Mouse (Mus musculus): ENCODE measurements at regions not wholly inside any gene's neighbourhood (a gene's known extent, or its start where the extent isn't known, plus 50 kb on each side); places are given as distances from the start of the nearest gene placed in this dataset.

- Histone ChIP-seq H3K4me1 (replicated peaks; ENCODE audit: low read depth, low read length) (no peaks in the 10 kb centered on the region), H3K4me3 (replicated peaks; ENCODE audit: low read length) (no peak overlapping the region), H3K9me3 (ENCODE audit: low read length) (no peaks in the 10 kb centered on the region), H3K36me3 (ENCODE audit: insufficient read depth, low read length) (no peaks in the 10 kb centered on the region), H3K27me3 (ENCODE audit: insufficient read depth, low read length) (no peaks in the 10 kb centered on the region)
- TF ChIP-seq NANOG (IDR thresholded peaks at IDR 0.05; ENCODE audit: borderline replicate concordance, low read length) = no peak
- TF ChIP-seq POU5F1 (IDR thresholded peaks at IDR 0.05; ENCODE audit: borderline replicate concordance, low read length) = no peak
- TF ChIP-seq CTCF (conservative IDR thresholded peaks at IDR 0.05; ENCODE audit: low read length) = no peak
These were observed 354.7 kb upstream of the Pbx1 start for GRCm38 (mm10) chr1:168786731-168787130.

GRCm38 (mm10) chr1:168783851-168784250 lies 351.8 kb upstream of the Pbx1 start:
- TF ChIP-seq CTCF (conservative IDR thresholded peaks at IDR 0.05; ENCODE audit: low read length) (no peak), NANOG (IDR thresholded peaks at IDR 0.05; ENCODE audit: borderline replicate concordance, low read length) (no peak), POU5F1 (IDR thresholded peaks at IDR 0.05; ENCODE audit: borderline replicate concordance, low read length) (no peak)
- Histone ChIP-seq H3K9me3 (ENCODE audit: low read length) (no peaks in the 10 kb centered on the region), H3K27me3 (ENCODE audit: insufficient read depth, low read length) (no peaks in the 10 kb centered on the region), H3K4me1 (replicated peaks; ENCODE audit: low read depth, low read length) (no peaks in the 10 kb centered on the region), H3K36me3 (ENCODE audit: insufficient read depth, low read length) (no peaks in the 10 kb centered on the region), H3K4me3 (replicated peaks; ENCODE audit: low read length) (no peak overlapping the region)

- no peaks in the 10 kb centered on the region for H3K36me3 ChIP-seq (ENCODE audit: insufficient read depth, low read length)
- H3K4me3 ChIP-seq (replicated peaks; ENCODE audit: low read length) = no peak overlapping the region
- H3K4me1 ChIP-seq (replicated peaks; ENCODE audit: low read depth, low read length) = no peaks in the 10 kb centered on the region
- no peaks in the 10 kb centered on the region for H3K9me3 ChIP-seq (ENCODE audit: low read length)
- H3K27me3 ChIP-seq (ENCODE audit: insufficient read depth, low read length) = no peaks in the 10 kb centered on the region
- TF ChIP-seq POU5F1 (IDR thresholded peaks at IDR 0.05; ENCODE audit: borderline replicate concordance, low read length) (no peak), CTCF (conservative IDR thresholded peaks at IDR 0.05; ENCODE audit: low read length) (no peak), NANOG (IDR thresholded peaks at IDR 0.05; ENCODE audit: borderline replicate concordance, low read length) (no peak)
These were observed 332.4 kb upstream of the Pbx1 start for GRCm38 (mm10) chr1:168764368-168764895.

GRCm38 (mm10) chr1:168761095-168761494 lies 329.0 kb upstream of the Pbx1 start:
- no peak overlapping the region for H3K4me3 ChIP-seq (replicated peaks; ENCODE audit: low read length)
- H3K4me1 ChIP-seq (replicated peaks; ENCODE audit: low read depth, low read length) = no peaks in the 10 kb centered on the region
- H3K36me3 ChIP-seq (ENCODE audit: insufficient read depth, low read length) = no peaks in the 10 kb centered on the region
- H3K9me3 ChIP-seq (ENCODE audit: low read length) = no peaks in the 10 kb centered on the region
- TF ChIP-seq CTCF (conservative IDR thresholded peaks at IDR 0.05; ENCODE audit: low read length) (no peak), POU5F1 (IDR thresholded peaks at IDR 0.05; ENCODE audit: borderline replicate concordance, low read length) (no peak), NANOG (IDR thresholded peaks at IDR 0.05; ENCODE audit: borderline replicate concordance, low read length) (no peak)
- no peaks in the 10 kb centered on the region for H3K27me3 ChIP-seq (ENCODE audit: insufficient read depth, low read length)

GRCm38 (mm10) chr1:168760239-168760638 lies 328.2 kb upstream of the Pbx1 start:
- Histone ChIP-seq H3K36me3 (ENCODE audit: insufficient read depth, low read length) (no peaks in the 10 kb centered on the region), H3K4me1 (replicated peaks; ENCODE audit: low read depth, low read length) (no peaks in the 10 kb centered on the region), H3K4me3 (replicated peaks; ENCODE audit: low read length) (no peak overlapping the region), H3K27me3 (ENCODE audit: insufficient read depth, low read length) (no peaks in the 10 kb centered on the region), H3K9me3 (ENCODE audit: low read length) (no peaks in the 10 kb centered on the region)
- TF ChIP-seq CTCF (conservative IDR thresholded peaks at IDR 0.05; ENCODE audit: low read length) = no peak
- no peak for TF ChIP-seq NANOG (IDR thresholded peaks at IDR 0.05; ENCODE audit: borderline replicate concordance, low read length)
- TF ChIP-seq POU5F1 (IDR thresholded peaks at IDR 0.05; ENCODE audit: borderline replicate concordance, low read length) = no peak

GRCm38 (mm10) chr1:168758835-168759234 lies 326.8 kb upstream of the Pbx1 start:
- Histone ChIP-seq H3K36me3 (ENCODE audit: insufficient read depth, low read length) (no peaks in the 10 kb centered on the region), H3K9me3 (ENCODE audit: low read length) (no peaks in the 10 kb centered on the region), H3K4me3 (replicated peaks; ENCODE audit: low read length) (no peak overlapping the region), H3K27me3 (ENCODE audit: insufficient read depth, low read length) (no peaks in the 10 kb centered on the region), H3K4me1 (replicated peaks; ENCODE audit: low read depth, low read length) (no peaks in the 10 kb centered on the region)
- TF ChIP-seq CTCF (conservative IDR thresholded peaks at IDR 0.05; ENCODE audit: low read length) = no peak
- TF ChIP-seq POU5F1 (IDR thresholded peaks at IDR 0.05; ENCODE audit: borderline replicate concordance, low read length) = no peak
- no peak for TF ChIP-seq NANOG (IDR thresholded peaks at IDR 0.05; ENCODE audit: borderline replicate concordance, low read length)

- TF ChIP-seq POU5F1 (IDR thresholded peaks at IDR 0.05; ENCODE audit: borderline replicate concordance, low read length) = no peak
- TF ChIP-seq CTCF (conservative IDR thresholded peaks at IDR 0.05; ENCODE audit: low read length) = no peak
- TF ChIP-seq NANOG (IDR thresholded peaks at IDR 0.05; ENCODE audit: borderline replicate concordance, low read length) = no peak
- no peaks in the 10 kb centered on the region for H3K4me1 ChIP-seq (replicated peaks; ENCODE audit: low read depth, low read length)
- H3K27me3 ChIP-seq (ENCODE audit: insufficient read depth, low read length) = no peaks in the 10 kb centered on the region
- H3K4me3 ChIP-seq (replicated peaks; ENCODE audit: low read length) = no peak overlapping the region
- no peaks in the 10 kb centered on the region for H3K36me3 ChIP-seq (ENCODE audit: insufficient read depth, low read length)
- no peaks in the 10 kb centered on the region for H3K9me3 ChIP-seq (ENCODE audit: low read length)
These were observed 322.1 kb upstream of the Pbx1 start for GRCm38 (mm10) chr1:168754196-168754595.

- no peaks in the 10 kb centered on the region for H3K36me3 ChIP-seq (ENCODE audit: insufficient read depth, low read length)
- TF ChIP-seq NANOG (IDR thresholded peaks at IDR 0.05; ENCODE audit: borderline replicate concordance, low read length) (no peak), POU5F1 (IDR thresholded peaks at IDR 0.05; ENCODE audit: borderline replicate concordance, low read length) (no peak), CTCF (conservative IDR thresholded peaks at IDR 0.05; ENCODE audit: low read length) (no peak)
- H3K9me3 ChIP-seq (ENCODE audit: low read length) = peaks cover 9% of the 10 kb centered on the region; the same call in 1 of the 2 replicates
- no peaks in the 10 kb centered on the region for H3K4me1 ChIP-seq (replicated peaks; ENCODE audit: low read depth, low read length)
- no peaks in the 10 kb centered on the region for H3K27me3 ChIP-seq (ENCODE audit: insufficient read depth, low read length)
- no peak overlapping the region for H3K4me3 ChIP-seq (replicated peaks; ENCODE audit: low read length)
These were observed 311.4 kb upstream of the Pbx1 start for GRCm38 (mm10) chr1:168743435-168743834.

GRCm38 (mm10) chr1:168738005-168738404 lies 305.9 kb upstream of the Pbx1 start:
- Histone ChIP-seq H3K4me3 (replicated peaks; ENCODE audit: low read length) (no peak overlapping the region), H3K4me1 (replicated peaks; ENCODE audit: low read depth, low read length) (no peaks in the 10 kb centered on the region), H3K27me3 (ENCODE audit: insufficient read depth, low read length) (no peaks in the 10 kb centered on the region), H3K36me3 (ENCODE audit: insufficient read depth, low read length) (no peaks in the 10 kb centered on the region), H3K9me3 (ENCODE audit: low read length) (0 out of 2 replicates have a peak, but pooled peaks cover 3% of the 10 kb centered on the region)
- TF ChIP-seq NANOG (IDR thresholded peaks at IDR 0.05; ENCODE audit: borderline replicate concordance, low read length) = no peak
- TF ChIP-seq CTCF (conservative IDR thresholded peaks at IDR 0.05; ENCODE audit: low read length) = no peak
- no peak for TF ChIP-seq POU5F1 (IDR thresholded peaks at IDR 0.05; ENCODE audit: borderline replicate concordance, low read length)

Measured in E14TG2a.4 (cell line).